Mouse (Mus musculus) liver, embryonic 14.5 days (tissue): Measurements from ENCODE around the gene Map1lc3b. TPM values are rescaled to one million over a fixed set of nuclear protein-coding genes. Genes with fewer than 3 reads are reported as not detected.

Experiments used
- ATAC-seq: fragments of 200-750 bp; cut with Nextera tagmentation; 2 replicates; pipeline ENCODE4 v1.8.0; 2017; ENCODE audit warnings: moderate number of reproducible peaks, mild to moderate bottlenecking, moderate library complexity; ENCODE audit not compliant: insufficient read depth
- DNase-seq, 3 experiments: peaks; one replicate each; pipeline ENCODE4 v3.0.0-alpha.2; 2012 to 2013; ENCODE audit warnings: low read depth in 3 of 3, low spot score in 3 of 3
- H3K27ac ChIP-seq: fragments of 300-500 bp; sonication (generic); 2 replicates; pipeline ENCODE4 v1.5.1; 2014; ENCODE audit warnings: moderate library complexity, mild to moderate bottlenecking, control low read depth, inconsistent platforms
- H3K27me3 ChIP-seq: fragments of 300-500 bp; sonication (generic); 2 replicates; pipeline ENCODE4 v1.6.1; 2014; ENCODE audit warnings: mild to moderate bottlenecking, low read length, moderate library complexity; ENCODE audit not compliant: control insufficient read depth, insufficient read depth
- H3K36me3 ChIP-seq: fragments of 300-500 bp; sonication (generic); replicated peaks from 2 replicates; pipeline ENCODE4 v1.6.1; 2014; ENCODE audit warnings: low read depth; ENCODE audit not compliant: control insufficient read depth, insufficient read depth
- H3K4me1 ChIP-seq, 2 experiments: fragments of 200-500 bp in 1 of 2; fragments of 300-500 bp in 1 of 2; sonication (generic) in 1 of 2; replicated peaks; 2 replicates each; pipeline ENCODE4 v1.6.1; 2012 to 2014; ENCODE audit warnings: antibody characterized with exemption in 1 of 2, inconsistent platforms in 1 of 2, low read length in 1 of 2; ENCODE audit not compliant: control insufficient read depth in 2 of 2, insufficient read depth in 2 of 2
- H3K4me2 ChIP-seq: fragments of 300-500 bp; sonication (generic); 2 replicates; pipeline ENCODE4 v1.6.1; 2014; ENCODE audit warnings: low read depth, mild to moderate bottlenecking, control low read depth, moderate library complexity
- H3K4me3 ChIP-seq, 2 experiments: fragments of 200-500 bp in 1 of 2; fragments of 300-500 bp in 1 of 2; sonication (generic) in 1 of 2; 2 replicates each; pipeline ENCODE4 v1.5.1; 2012 to 2014; ENCODE audit warnings: low read depth in 2 of 2, low read length in 2 of 2, mild to moderate bottlenecking in 2 of 2, control low read depth in 1 of 2, inconsistent platforms in 1 of 2, moderate library complexity in 1 of 2; ENCODE audit not compliant: insufficient read depth in 1 of 2
- H3K9ac ChIP-seq: fragments of 300-500 bp; sonication (generic); replicated peaks from 2 replicates; pipeline ENCODE4 v1.6.1; 2014; ENCODE audit warnings: mild to moderate bottlenecking, control low read depth, moderate library complexity
- H3K9me3 ChIP-seq: fragments of 300-500 bp; sonication (generic); 2 replicates; pipeline ENCODE4 v1.6.1; 2016; ENCODE audit warnings: low read length, mixed read lengths; ENCODE audit not compliant: control insufficient read depth
- CTCF ChIP-seq: IDR thresholded peaks from 2 replicates; pipeline ENCODE4 v1.5.1; 2016; ENCODE audit warnings: antibody characterized with exemption, low read depth, control low read depth
- EP300 ChIP-seq: IDR thresholded peaks from 2 replicates; pipeline ENCODE4 v1.6.1; 2016; ENCODE audit warnings: antibody characterized with exemption, low read depth
- WGBS: fragments of 180-500 bp; shearing (Covaris S2); extraction: QIAGEN DNeasy Blood & Tissue Kit; methylation state at CpG from one replicate; pipeline ENCODE4 v1.1.7; 2014; ENCODE audit not compliant: insufficient replicate concordance; 5-methylcytosine and 5-hydroxymethylcytosine counted together
- polyA plus RNA-seq, 2 experiments: library from polyadenylated mRNA; depleted of rRNA in 1 of 2; stranded (reverse) in 1 of 2; unstranded in 1 of 2; fragments of >200 nt; fragmentation: Nextera tagmentation in 1 of 2; extraction: Ambion mirVana in 1 of 2; gene quantifications; 2 replicates each; pipeline versions ENCODE4 v1.2.1 to v1.2.3; 2012 to 2014

Gene Map1lc3b
- polyA plus RNA-seq, 2 experiments: 20.9 to 147 TPM

GRCm38 (mm10) chr8:121562941-121563351 is 27.2 kb upstream of the Map1lc3b start:
- no peak overlapping the region for H3K4me2 ChIP-seq
- no peaks in the 10 kb centered on the region for H3K9me3 ChIP-seq
- TF ChIP-seq CTCF: no peak
- TF ChIP-seq EP300: no peak
- H3K27me3 ChIP-seq: no peaks in the 10 kb centered on the region
- H3K9ac ChIP-seq: no peak overlapping the region
- DNase-seq: no peak
- H3K4me1 ChIP-seq: no peaks in the 10 kb centered on the region
- no peak overlapping the region for H3K4me3 ChIP-seq
- H3K27ac ChIP-seq: no peak overlapping the region
- no peak for ATAC-seq
- WGBS: 72% methylated on average over 9 of the region's 9 CpGs
- no peaks in the 10 kb centered on the region for H3K36me3 ChIP-seq

DNA sequence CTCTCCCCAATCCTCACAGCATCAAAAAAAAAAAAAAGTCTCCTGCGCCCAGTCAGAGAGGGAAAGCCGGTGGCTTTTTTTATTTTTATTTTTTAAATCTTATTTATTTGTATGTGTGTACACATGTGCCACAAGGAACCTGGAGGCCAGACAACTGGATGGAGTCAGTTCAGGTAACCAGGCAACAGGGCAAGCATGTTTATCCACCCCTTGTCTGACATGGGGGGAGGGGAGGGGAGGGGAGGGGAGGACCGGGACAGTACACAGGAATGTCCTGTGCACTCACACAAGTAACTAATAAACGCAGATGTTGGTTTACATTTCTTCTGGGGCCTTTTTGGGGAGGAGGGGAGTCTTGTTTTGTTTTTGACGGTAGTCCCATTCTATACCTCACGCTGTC is 26.5 kb upstream of the Map1lc3b start:
- no peak overlapping the region for H3K9ac ChIP-seq

GRCm38 (mm10) chr8:121568321-121568720 is 21.8 kb upstream of the Map1lc3b start:
- H3K4me3 ChIP-seq: no peak overlapping the region
- DNase-seq (no peak), ATAC-seq (no peak)
- 68% methylated on average over 6 of the region's 6 CpGs for WGBS
- peaks cover 0 to 3% of the 10 kb centered on the region in 2 experiments; a peak in 2 of 4 replicates for H3K4me1 ChIP-seq
- no peaks in the 10 kb centered on the region for H3K36me3 ChIP-seq
- no peaks in the 10 kb centered on the region for H3K9me3 ChIP-seq
- no peak for TF ChIP-seq CTCF
- TF ChIP-seq EP300: no peak
- no peak overlapping the region for H3K27ac ChIP-seq
- H3K4me2 ChIP-seq: no peak overlapping the region
- no peak overlapping the region for H3K9ac ChIP-seq
- no peaks in the 10 kb centered on the region for H3K27me3 ChIP-seq

More for the DNA sequence above, 26.5 kb upstream of the Map1lc3b start:
- Histone ChIP-seq H3K27ac (no peak overlapping the region), H3K9me3 (no peaks in the 10 kb centered on the region), H3K4me2 (no peak overlapping the region), H3K36me3 (no peaks in the 10 kb centered on the region), H3K27me3 (no peaks in the 10 kb centered on the region), H3K4me3 (no peak overlapping the region), H3K4me1 (no peaks in the 10 kb centered on the region)
- DNase-seq (no peak), ATAC-seq (no peak)
- TF ChIP-seq CTCF (no peak), EP300 (no peak)
- 80% methylated on average over 6 of the region's 6 CpGs for WGBS

DNA sequence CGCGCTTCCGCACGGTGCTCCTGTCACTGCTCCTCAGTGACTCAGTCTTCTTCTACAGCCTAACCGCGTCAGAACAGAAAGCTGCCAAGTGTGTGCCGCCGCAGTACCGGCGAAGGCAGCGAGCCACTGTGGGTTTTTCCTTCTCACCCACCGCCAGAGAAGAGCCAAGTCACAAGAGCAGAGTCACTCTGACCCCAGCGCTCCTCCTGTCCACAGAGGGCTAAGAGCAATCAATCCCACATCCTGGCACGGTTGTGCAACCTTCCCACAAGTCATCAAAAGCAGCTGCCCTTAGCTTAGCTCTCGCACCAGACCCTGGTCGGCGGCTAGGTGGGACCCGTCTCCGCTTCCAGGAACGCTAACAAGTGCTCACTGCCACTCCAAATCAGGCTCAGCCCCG is 19.8 kb upstream of the Map1lc3b start:
- H3K9ac ChIP-seq: no peak overlapping the region
- no peak for TF ChIP-seq EP300
- H3K4me1 ChIP-seq: peaks cover 0 to 6% of the 10 kb centered on the region in 2 experiments; a peak in 2 of 4 replicates
- 40% methylated on average over 21 of the region's 21 CpGs for WGBS
- no peaks in the 10 kb centered on the region for H3K36me3 ChIP-seq
- peak overlapping the region in 1 of 2 experiments; percentile 9; a peak in 1 of 4 replicates for H3K4me3 ChIP-seq
- H3K27me3 ChIP-seq: no peaks in the 10 kb centered on the region
- DNase-seq (no peak), ATAC-seq (peak; percentile 19; the same call in 1 of the 2 replicates)
- peak overlapping the region; percentile 30 for H3K4me2 ChIP-seq
- no peaks in the 10 kb centered on the region for H3K9me3 ChIP-seq
- H3K27ac ChIP-seq: no peak overlapping the region

GRCm38 (mm10) chr8:121570801-121571200 is 19.4 kb upstream of the Map1lc3b start:
- no peak for TF ChIP-seq EP300
- no peak for TF ChIP-seq CTCF
- no peak for ATAC-seq
- DNase-seq: no peak
- 64% methylated on average over 17 of the region's 17 CpGs for WGBS
- Histone ChIP-seq H3K9me3 (no peaks in the 10 kb centered on the region), H3K4me2 (peak overlapping the region; percentile 30), H3K4me3 (peak overlapping the region in 1 of 2 experiments; percentile 9; a peak in 1 of 4 replicates), H3K36me3 (no peaks in the 10 kb centered on the region), H3K27ac (no peak overlapping the region), H3K4me1 (peaks cover 0 to 6% of the 10 kb centered on the region in 2 experiments; a peak in 2 of 4 replicates), H3K27me3 (no peaks in the 10 kb centered on the region), H3K9ac (no peak overlapping the region)
